8 mouse cellular contexts compared by ENCODE assay signal in genomic region chr1:164744955-164745608, GRCm38 (mm10). TPM values are rescaled to one million over a fixed set of nuclear protein-coding genes. Genes with fewer than 3 reads are reported as not detected.
DNase-seq lines count a peak whose midpoint lies in the region; TF ChIP-seq lines count a peak whose summit lies in the region.

No protein-coding gene starts in this region.

- peak; percentile 15 for DNase-seq in adrenal gland, adult 2 months
- no peak for DNase-seq in adrenal gland, postnatal 25 days
- no peak for DNase-seq in layer of hippocampus, adult 2 months (ENCODE audit: low spot score in 2 of 2)
- no peak for DNase-seq in layer of hippocampus, postnatal 14 days (ENCODE audit: low spot score in 2 of 2)
- DNase-seq in cerebellum, adult 9-10 months: peak; percentile 53
- DNase-seq in kidney, postnatal 36 days: peak; percentile 36 to 41
- DNase-seq in frontal cortex, postnatal 25 days (ENCODE audit: low spot score in 2 of 2): no peak
- no peak for DNase-seq in right cerebral cortex, postnatal 25 days

- H3K27ac ChIP-seq in layer of hippocampus, adult 2 months: no peak overlapping the region

- TF ChIP-seq CTCF in layer of hippocampus, adult 2 months (conservative IDR thresholded peaks at IDR 0.05): peak; percentile 79

- H3K4me3 ChIP-seq in layer of hippocampus, adult 2 months: no peak overlapping the region

RNA-seq across cellular contexts. Expression of gene Dpt, which starts 51.4 kb away (rescaled TPM):
- 10 to 100 TPM; 22.4 to 46.6 TPM for total RNA-seq in adrenal gland, adult 2 months (2021)
- polyA plus RNA-seq in adrenal gland, adult 2 months (2012; rRNA removed): 6.2 and 8.0 TPM in 2 replicates
- total RNA-seq in adrenal gland, postnatal 25 days (2021): 9.2 and 13.2 TPM in 2 replicates
- total RNA-seq in layer of hippocampus, adult 2 months (2021): not detected
- under 1 TPM; 0.44 to 0.64 TPM for total RNA-seq in layer of hippocampus, postnatal 14 days (2021)

Comparison
In these comparisons a context has a peak if more than half of its experiments do, and no peak if none do; other contexts are left out.
1. DNase-seq: peak in adrenal gland, adult 2 months (single experiment), cerebellum, adult 9-10 months (single experiment) and kidney, postnatal 36 days (2 of 2); none in adrenal gland, postnatal 25 days (single experiment), layer of hippocampus, adult 2 months (0 of 2), layer of hippocampus, postnatal 14 days (0 of 2), frontal cortex, postnatal 25 days (0 of 2) and right cerebral cortex, postnatal 25 days (single experiment).